ENCODE assay signal across 8 mouse cellular contexts in the genomic region with DNA sequence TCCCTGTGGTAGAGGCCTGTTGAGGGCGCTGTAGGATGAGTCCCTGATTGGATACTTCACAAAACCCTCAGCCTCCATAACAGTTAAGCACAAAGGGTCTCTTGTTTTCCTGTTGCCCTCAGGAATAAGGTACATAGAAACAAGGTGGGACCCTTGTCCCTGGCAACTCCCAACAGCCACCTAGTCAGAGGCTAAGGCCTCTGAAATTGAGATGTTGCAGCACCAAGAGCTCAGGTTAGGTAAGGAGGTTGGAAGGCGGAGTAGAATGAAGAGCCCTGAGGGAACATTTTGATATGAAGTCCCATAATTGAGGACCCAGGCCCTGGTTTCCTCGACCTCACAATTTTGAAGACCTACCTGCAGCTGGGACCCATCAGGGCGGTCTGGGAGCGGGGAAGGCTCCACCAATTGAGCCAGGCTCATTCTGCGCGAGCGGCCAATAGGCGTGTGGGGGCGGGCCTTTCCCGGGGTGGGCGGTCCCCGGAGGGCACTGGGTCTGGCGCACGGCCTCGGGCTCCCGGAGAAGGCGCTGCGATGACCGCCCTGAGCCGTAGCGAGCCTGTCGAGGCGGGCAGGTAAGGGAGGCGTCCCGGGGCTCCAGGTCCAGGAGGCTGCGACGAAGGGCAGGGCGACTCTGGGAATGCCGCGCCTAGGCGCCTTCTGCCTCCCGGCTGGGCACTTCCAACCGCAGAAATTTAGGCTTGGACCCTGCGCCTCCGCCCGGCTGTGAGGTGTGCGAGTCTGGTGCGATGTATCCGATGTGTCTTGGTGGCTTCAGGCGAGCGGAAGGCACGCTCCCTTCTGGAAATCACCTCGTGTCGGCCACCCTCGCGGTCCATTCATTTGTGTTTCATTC. TPM values are rescaled to one million over a fixed set of nuclear protein-coding genes. Genes with fewer than 3 reads are reported as not detected.
DNase-seq lines count a peak whose midpoint lies in the region; ATAC-seq and TF ChIP-seq lines count a peak whose summit lies in the region.

A gene (plus strand): TSS at position 467 of the 856 bp plus-strand sequence.

- peak; percentile 55 for DNase-seq in G1E (ENCODE audit: low spot score)
- DNase-seq in cerebellum, adult 18-20 months: peak; percentile 84 to 85
- peak; percentile 90 for DNase-seq in hindbrain, embryonic 10.5 days (ENCODE audit: low spot score)
- peak; percentile 60 to 73 for DNase-seq in layer of hippocampus, postnatal 14 days (ENCODE audit: low spot score in 2 of 2)
- DNase-seq in lung, postnatal 14 days: peak; percentile 87
- peak; percentile 85 for DNase-seq in retina, embryonic 14.5 days (ENCODE audit: low spot score)
- peak; percentile 70 for DNase-seq in urinary bladder, adult 2 months (ENCODE audit: low spot score)

- no peak for TF ChIP-seq CTCF in G1E (IDR thresholded peaks at IDR 0.05; ENCODE audit: low read depth, low read length)

- no peak within 1 kb of the TSS for H3K27ac ChIP-seq in forebrain, embryonic 16.5 days (ENCODE audit: low read length)
- peak within 1 kb of the TSS; percentile 17; the same call in 1 of the 2 replicates for H3K27ac ChIP-seq in hindbrain, embryonic 10.5 days

- peak within 1 kb of the TSS; percentile 69 for H3K9ac ChIP-seq in forebrain, embryonic 16.5 days (replicated peaks; ENCODE audit: low read depth, low read length)

- H3K4me1 ChIP-seq in G1E (ENCODE audit: insufficient read depth, low read depth, low read length): peaks cover 24% of the 10 kb centered on the region
- H3K4me1 ChIP-seq in forebrain, embryonic 16.5 days (replicated peaks; ENCODE audit: control insufficient read depth, insufficient read depth, low read length): peaks cover 12% of the 10 kb centered on the region
- H3K4me1 ChIP-seq in hindbrain, embryonic 10.5 days (replicated peaks): peaks cover 16% of the 10 kb centered on the region

- H3K4me2 ChIP-seq in forebrain, embryonic 16.5 days (ENCODE audit: low read length): peak within 1 kb of the TSS; percentile 86

- peak within 1 kb of the TSS; percentile 23; the same call in 1 of the 2 replicates for H3K4me3 ChIP-seq in G1E (ENCODE audit: low read depth, low read length)
- peak within 1 kb of the TSS; percentile 66 for H3K4me3 ChIP-seq in forebrain, embryonic 16.5 days (replicated peaks; ENCODE audit: low read length)
- H3K4me3 ChIP-seq in hindbrain, embryonic 10.5 days: peak within 1 kb of the TSS; percentile 57

- ATAC-seq in G1E (ENCODE audit: extremely low read depth, insufficient number of reproducible peaks, low FRiP score, poor library complexity, severe bottlenecking): no peak
- ATAC-seq in forebrain, embryonic 16.5 days: peak; percentile 97

- peaks cover 20% of the 10 kb centered on the region for H3K27me3 ChIP-seq in G1E (ENCODE audit: insufficient read depth, low read length)
- no peaks in the 10 kb centered on the region; the same call in 1 of the 2 replicates for H3K27me3 ChIP-seq in forebrain, embryonic 16.5 days (replicated peaks; ENCODE audit: control insufficient read depth, insufficient read depth, low read length)
- peaks cover 27% of the 10 kb centered on the region for H3K27me3 ChIP-seq in hindbrain, embryonic 10.5 days (ENCODE audit: insufficient read depth, poor library complexity, severe bottlenecking)

- no peaks in the 10 kb centered on the region for H3K9me3 ChIP-seq in G1E (replicated peaks)
- H3K9me3 ChIP-seq in forebrain, embryonic 16.5 days (ENCODE audit: control insufficient read depth, low read length): no peaks in the 10 kb centered on the region
- no peaks in the 10 kb centered on the region for H3K9me3 ChIP-seq in hindbrain, embryonic 10.5 days

- H3K36me3 ChIP-seq in G1E (replicated peaks): peaks cover 53% of the 10 kb centered on the region
- H3K36me3 ChIP-seq in forebrain, embryonic 16.5 days (ENCODE audit: control insufficient read depth, insufficient read depth): peaks cover 24% of the 10 kb centered on the region
- H3K36me3 ChIP-seq in hindbrain, embryonic 10.5 days: peaks cover 51% of the 10 kb centered on the region

- under 1% methylated on average over 47 of the region's 47 CpGs for WGBS in forebrain, embryonic 16.5 days
- 1% methylated on average over 47 of the region's 47 CpGs for WGBS in hindbrain, embryonic 10.5 days

RNA-seq across cellular contexts. Expression of the gene that starts here (rescaled TPM):
- total RNA-seq in G1E (2014; fragmentation: Nextera tagmentation) (not detected in 2 replicates), G1E (2017) (not detected in 2 replicates)
- polyA plus RNA-seq in G1E (2012): not detected in 2 replicates
- polyA plus RNA-seq in forebrain, embryonic 16.5 days (2015; fragmentation: Nextera tagmentation; extraction: Ambion mirVana): 3.7 and 5.4 TPM in 2 replicates
- 0.14 and 0.46 TPM in 2 replicates for polyA plus RNA-seq in hindbrain, embryonic 10.5 days (2016; fragmentation: Nextera tagmentation; extraction: Ambion mirVana)
- 1 to 10 TPM; 6.9 to 7.4 TPM for total RNA-seq in layer of hippocampus, postnatal 14 days (2021)
- 5.0 and 6.3 TPM in 2 replicates for polyA plus RNA-seq in urinary bladder, adult 2 months (2012; rRNA removed)

Comparison
In these comparisons a context has a peak if more than half of its experiments do, and no peak if none do; other contexts are left out.
1. RNA of the gene that starts here (total RNA-seq): 6.9 to 7.4 TPM in layer of hippocampus, postnatal 14 days; not detected in G1E; every median in the first group is over 4 times any median in the second.
2. Peak in DNase-seq and H3K4me3 ChIP-seq in G1E; RNA of the gene not detected or under 1 TPM.
3. Peak in DNase-seq, H3K4me3 ChIP-seq and H3K27ac ChIP-seq in hindbrain, embryonic 10.5 days; RNA of the gene not detected or under 1 TPM.
4. Peak in every context shown above with its lines, with median percentiles within 50 percentile points of each other: DNase-seq and H3K4me3 ChIP-seq.